Mouse (Mus musculus): ENCODE results near the gene Tbc1d23. TPM values are rescaled to one million over a fixed set of nuclear protein-coding genes. Genes with fewer than 3 reads are reported as not detected.

Gene Tbc1d23
- polyA plus RNA-seq, 1 experiment from 2014 or later: 30.0 TPM

- H3K27me3 ChIP-seq: no peaks in the 10 kb centered on the region
- H3K36me3 ChIP-seq: peaks cover 10% of the 10 kb centered on the region
- H3K4me1 ChIP-seq: peaks cover 8% of the 10 kb centered on the region
- H3K4me3 ChIP-seq: no peak overlapping the region
- no peak for ATAC-seq (ENCODE audit: low FRiP score, low read depth)
- WGBS: 94% methylated on average over 8 of the region's 8 CpGs
- no peak overlapping the region for H3K27ac ChIP-seq (replicated peaks)
- no peak overlapping the region for H3K4me2 ChIP-seq (replicated peaks)
- H3K9ac ChIP-seq (replicated peaks): no peak overlapping the region
- H3K9me3 ChIP-seq: no peaks in the 10 kb centered on the region
Observed at GRCm38 (mm10) chr16:57171161-57171560, 60.1 kb downstream of the Tbc1d23 start.

- Histone ChIP-seq H3K36me3 (peaks cover 4% of the 10 kb centered on the region), H3K9ac (replicated peaks) (no peak overlapping the region), H3K4me3 (no peak overlapping the region), H3K27me3 (no peaks in the 10 kb centered on the region), H3K27ac (replicated peaks) (no peak overlapping the region), H3K9me3 (no peaks in the 10 kb centered on the region), H3K4me2 (replicated peaks) (no peak overlapping the region), H3K4me1 (peaks cover 8% of the 10 kb centered on the region)
- no peak for ATAC-seq (ENCODE audit: low FRiP score, low read depth)
- WGBS: 50% methylated on average over 4 of the region's 4 CpGs
Observed at GRCm38 (mm10) chr16:57168236-57168635, 63.1 kb downstream of the Tbc1d23 start.

- Histone ChIP-seq H3K4me2 (replicated peaks) (peak overlapping the region; percentile 80), H3K9ac (replicated peaks) (peak overlapping the region; percentile 70), H3K27ac (replicated peaks) (peak overlapping the region; percentile 82; the same call in 1 of the 2 replicates), H3K9me3 (no peaks in the 10 kb centered on the region), H3K27me3 (no peaks in the 10 kb centered on the region), H3K4me3 (peak overlapping the region; percentile 65), H3K4me1 (peaks cover 8% of the 10 kb centered on the region), H3K36me3 (peaks cover 3% of the 10 kb centered on the region)
- peak; percentile 66 for ATAC-seq (ENCODE audit: low FRiP score, low read depth)
- 34% methylated on average over 5 of the region's 5 CpGs for WGBS
Observed at GRCm38 (mm10) chr16:57167514-57167912, 63.8 kb downstream of the Tbc1d23 start.

- peak within 1 kb of the TSS; percentile 70 for H3K9ac ChIP-seq (replicated peaks)
- H3K27ac ChIP-seq (replicated peaks): peak within 1 kb of the TSS; percentile 82
- WGBS: under 1% methylated on average over 58 of the region's 58 CpGs
- H3K27me3 ChIP-seq: no peaks in the 10 kb centered on the region
- peaks cover 8% of the 10 kb centered on the region for H3K4me1 ChIP-seq
- H3K4me3 ChIP-seq: peak within 1 kb of the TSS; percentile 65
- H3K9me3 ChIP-seq: no peaks in the 10 kb centered on the region
- H3K36me3 ChIP-seq: no peaks in the 10 kb centered on the region; the same call in 1 of the 2 replicates
- H3K4me2 ChIP-seq (replicated peaks): peak within 1 kb of the TSS; percentile 80
- ATAC-seq (ENCODE audit: low FRiP score, low read depth): peak; percentile 99
Observed at GRCm38 (mm10) chr16:57166611-57167513, 64.4 kb downstream of the Tbc1d23 start, which contains the start of gene Nit2. Gene Nit2, minus strand, starts transcription at chr16:57167341.

- 91% methylated on average over 6 of the region's 6 CpGs for WGBS
- Histone ChIP-seq H3K36me3 (peaks cover under 1% of the 10 kb centered on the region; the same call in 1 of the 2 replicates), H3K27ac (replicated peaks) (no peak overlapping the region), H3K4me3 (peak overlapping the region; percentile 65; the same call in 1 of the 2 replicates), H3K4me2 (replicated peaks) (peak overlapping the region; percentile 80), H3K9ac (replicated peaks) (no peak overlapping the region), H3K9me3 (no peaks in the 10 kb centered on the region), H3K27me3 (no peaks in the 10 kb centered on the region), H3K4me1 (peaks cover 8% of the 10 kb centered on the region)
- no peak for ATAC-seq (ENCODE audit: low FRiP score, low read depth)
Observed at GRCm38 (mm10) chr16:57166086-57166485, 65.2 kb downstream of the Tbc1d23 start.

- H3K4me1 ChIP-seq: peaks cover 8% of the 10 kb centered on the region
- H3K27me3 ChIP-seq: no peaks in the 10 kb centered on the region
- H3K9me3 ChIP-seq: no peaks in the 10 kb centered on the region
- H3K9ac ChIP-seq (replicated peaks): no peak overlapping the region
- no peak for ATAC-seq (ENCODE audit: low FRiP score, low read depth)
- 97% methylated on average over 5 of the region's 5 CpGs for WGBS
- H3K36me3 ChIP-seq: 0 out of 2 replicates have a peak, but pooled peaks cover 4% of the 10 kb centered on the region
- H3K4me2 ChIP-seq (replicated peaks): no peak overlapping the region
- H3K4me3 ChIP-seq: no peak overlapping the region
- no peak overlapping the region for H3K27ac ChIP-seq (replicated peaks)
Observed at GRCm38 (mm10) chr16:57165157-57165556, 66.1 kb downstream of the Tbc1d23 start.

- Histone ChIP-seq H3K4me3 (no peak overlapping the region), H3K9me3 (no peaks in the 10 kb centered on the region), H3K9ac (replicated peaks) (no peak overlapping the region), H3K4me2 (replicated peaks) (no peak overlapping the region), H3K27me3 (no peaks in the 10 kb centered on the region), H3K4me1 (peaks cover 8% of the 10 kb centered on the region), H3K36me3 (0 out of 2 replicates have a peak, but pooled peaks cover 10% of the 10 kb centered on the region), H3K27ac (replicated peaks) (no peak overlapping the region)
- ATAC-seq (ENCODE audit: low FRiP score, low read depth): no peak
- 93% methylated on average over 1 of the region's 1 CpGs for WGBS
Observed at GRCm38 (mm10) chr16:57163694-57164093, 67.6 kb downstream of the Tbc1d23 start.

GRCm38 (mm10) chr16:57162841-57163240, 68.5 kb downstream of the Tbc1d23 start:
- peaks cover 16% of the 10 kb centered on the region; the same call in 1 of the 2 replicates for H3K36me3 ChIP-seq
- no peaks in the 10 kb centered on the region for H3K9me3 ChIP-seq
- H3K27ac ChIP-seq (replicated peaks): no peak overlapping the region
- no peak for ATAC-seq (ENCODE audit: low FRiP score, low read depth)
- WGBS: 89% methylated on average over 5 of the region's 5 CpGs
- H3K4me2 ChIP-seq (replicated peaks): no peak overlapping the region
- no peaks in the 10 kb centered on the region for H3K27me3 ChIP-seq
- H3K4me3 ChIP-seq: no peak overlapping the region
- H3K4me1 ChIP-seq: 0 out of 2 replicates have a peak, but pooled peaks cover 5% of the 10 kb centered on the region
- no peak overlapping the region for H3K9ac ChIP-seq (replicated peaks)

- Histone ChIP-seq H3K4me1 (no peaks in the 10 kb centered on the region), H3K9ac (replicated peaks) (no peak overlapping the region), H3K36me3 (peaks cover 37% of the 10 kb centered on the region), H3K4me3 (no peak overlapping the region), H3K27me3 (no peaks in the 10 kb centered on the region), H3K27ac (replicated peaks) (no peak overlapping the region), H3K4me2 (replicated peaks) (no peak overlapping the region), H3K9me3 (no peaks in the 10 kb centered on the region)
- ATAC-seq (ENCODE audit: low FRiP score, low read depth): no peak
- WGBS: 74% methylated on average over 7 of the region's 7 CpGs
Observed at GRCm38 (mm10) chr16:57159835-57160234, 71.5 kb downstream of the Tbc1d23 start.

- no peaks in the 10 kb centered on the region for H3K27me3 ChIP-seq
- WGBS: 86% methylated on average over 4 of the region's 4 CpGs
- H3K27ac ChIP-seq (replicated peaks): no peak overlapping the region
- H3K4me2 ChIP-seq (replicated peaks): no peak overlapping the region
- H3K36me3 ChIP-seq: peaks cover 46% of the 10 kb centered on the region
- ATAC-seq (ENCODE audit: low FRiP score, low read depth): no peak
- H3K9ac ChIP-seq (replicated peaks): no peak overlapping the region
- no peaks in the 10 kb centered on the region for H3K9me3 ChIP-seq
- H3K4me3 ChIP-seq: no peak overlapping the region
- H3K4me1 ChIP-seq: no peaks in the 10 kb centered on the region
Observed at GRCm38 (mm10) chr16:57157728-57158127, 73.6 kb downstream of the Tbc1d23 start.

GRCm38 (mm10) chr16:57157076-57157475, 74.2 kb downstream of the Tbc1d23 start:
- ATAC-seq (ENCODE audit: low FRiP score, low read depth): no peak
- H3K27me3 ChIP-seq: no peaks in the 10 kb centered on the region
- no peaks in the 10 kb centered on the region for H3K9me3 ChIP-seq
- no peak overlapping the region for H3K4me3 ChIP-seq
- H3K36me3 ChIP-seq: peaks cover 51% of the 10 kb centered on the region
- H3K9ac ChIP-seq (replicated peaks): no peak overlapping the region
- H3K27ac ChIP-seq (replicated peaks): no peak overlapping the region
- H3K4me2 ChIP-seq (replicated peaks): no peak overlapping the region
- no peaks in the 10 kb centered on the region for H3K4me1 ChIP-seq
- 93% methylated on average over 4 of the region's 4 CpGs for WGBS

GRCm38 (mm10) chr16:57155899-57156298, 75.4 kb downstream of the Tbc1d23 start:
- Histone ChIP-seq H3K4me1 (no peaks in the 10 kb centered on the region), H3K4me3 (no peak overlapping the region), H3K27ac (replicated peaks) (no peak overlapping the region), H3K27me3 (no peaks in the 10 kb centered on the region), H3K9me3 (no peaks in the 10 kb centered on the region), H3K9ac (replicated peaks) (no peak overlapping the region), H3K36me3 (peaks cover 55% of the 10 kb centered on the region), H3K4me2 (replicated peaks) (no peak overlapping the region)
- ATAC-seq (ENCODE audit: low FRiP score, low read depth): no peak
